Mouse (Mus musculus): ENCODE data around the gene Map4k5. TPM values are rescaled to one million over a fixed set of nuclear protein-coding genes. Genes with fewer than 3 reads are reported as not detected.

The Map4k5 gene
- total and polyA plus RNA-seq, 3 experiments = 7.0 to 8.5 TPM; not detected in 1

DNA sequence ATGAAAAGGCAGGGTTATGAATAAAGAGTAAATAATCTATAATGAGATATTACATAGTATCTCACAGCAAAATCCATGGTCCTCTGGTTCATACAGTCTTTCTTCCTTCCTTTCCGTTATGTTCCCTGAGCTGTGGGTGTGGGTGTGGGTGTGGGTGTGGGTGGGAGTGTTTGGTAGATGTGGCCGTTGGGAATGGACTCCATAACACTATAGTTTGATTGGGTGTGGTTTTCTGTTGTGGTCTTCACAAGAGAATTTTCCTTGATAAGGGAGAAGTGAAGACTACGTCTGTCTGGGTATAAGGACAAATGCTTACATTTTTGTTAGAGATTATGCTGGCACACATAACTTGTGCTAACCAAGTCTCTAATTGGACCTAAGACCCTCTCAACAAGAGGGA is 30.6 kb upstream of the Map4k5 start:
- Histone ChIP-seq H3K4me3 (ENCODE audit: control insufficient read depth in 1 of 2, insufficient read depth in 1 of 2, low read depth in 2 of 2, low read length in 2 of 2) (no peak overlapping the region), H3K4me1 (ENCODE audit: control insufficient read depth in 1 of 2, insufficient read depth in 2 of 2, low read length in 2 of 2) (peaks cover 0 to 5% of the 10 kb centered on the region in 2 experiments; a peak in 3 of 4 replicates), H3K9me3 (replicated peaks; ENCODE audit: insufficient read depth, low read length) (no peaks in the 10 kb centered on the region), H3K36me3 (ENCODE audit: control insufficient read depth in 1 of 2, insufficient read depth in 2 of 2, low read length in 2 of 2) (peaks cover 0 to 7% of the 10 kb centered on the region in 2 experiments; a peak in 2 of 4 replicates), H3K9ac (ENCODE audit: control insufficient read depth, low read depth, low read length, poor library complexity, severe bottlenecking) (no peak overlapping the region; the same call in 1 of the 2 replicates), H3K79me2 (ENCODE audit: control insufficient read depth, insufficient read depth, low read length, poor library complexity) (no peaks in the 10 kb centered on the region), H3K27ac (ENCODE audit: control insufficient read depth, low read depth, low read length) (no peak overlapping the region), H3K27me3 (ENCODE audit: control insufficient read depth in 1 of 2, insufficient read depth in 2 of 2, low read length in 2 of 2) (no peaks in the 10 kb centered on the region)
- no peak for TF ChIP-seq TCF12 (IDR thresholded peaks at IDR 0.05; ENCODE audit: low read depth, low read length)
- TF ChIP-seq BHLHE40 (IDR thresholded peaks at IDR 0.05; ENCODE audit: borderline replicate concordance, low read depth, low read length) = no peak
- TF ChIP-seq ZKSCAN1 (IDR thresholded peaks at IDR 0.05; ENCODE audit: low read depth, low read length) = no peak
- TF ChIP-seq ZMIZ1 (IDR thresholded peaks at IDR 0.05; ENCODE audit: low read depth, low read length) = no peak
- TF ChIP-seq ELF1 (IDR thresholded peaks at IDR 0.05; ENCODE audit: low read depth, low read length) = no peak
- no peak for TF ChIP-seq UBTF (IDR thresholded peaks at IDR 0.05; ENCODE audit: borderline replicate concordance, insufficient read depth, low read depth, low read length)
- no peak for TF ChIP-seq GABPA (IDR thresholded peaks at IDR 0.05; ENCODE audit: low read depth, low read length)
- peak in 1 of 2 experiments; percentile 58; a peak in 2 of 4 replicates for TF ChIP-seq EP300 (IDR thresholded peaks at IDR 0.05; ENCODE audit: low read depth in 1 of 2, low read length in 2 of 2)
- no peak for TF ChIP-seq E2F4 (IDR thresholded peaks at IDR 0.05; ENCODE audit: borderline replicate concordance, low read depth, low read length)
- peak; percentile 24 for DNase-seq (ENCODE audit: low read depth, low spot score)

DNA sequence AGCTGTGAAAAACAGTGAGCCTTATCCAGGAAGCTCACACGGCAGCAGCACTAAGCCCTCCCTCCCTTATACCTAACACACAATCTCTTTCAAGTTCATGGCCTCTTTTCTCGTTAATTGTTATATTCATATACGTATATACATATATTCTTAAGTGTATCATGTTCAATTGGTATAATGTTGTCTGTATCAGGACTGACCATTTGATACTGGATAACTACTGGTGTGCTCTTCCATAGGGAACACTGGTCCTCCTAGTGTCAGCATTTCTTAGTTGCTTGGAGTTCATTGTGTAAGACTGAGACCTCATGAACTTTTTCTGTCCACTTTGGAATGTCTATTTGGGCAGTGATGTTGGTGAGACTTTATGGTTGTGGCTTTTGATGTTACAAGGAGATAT is 30.1 kb upstream of the Map4k5 start:
- no peaks in the 10 kb centered on the region for H3K9me3 ChIP-seq (replicated peaks; ENCODE audit: insufficient read depth, low read length)
- no peak overlapping the region for H3K27ac ChIP-seq (ENCODE audit: control insufficient read depth, low read depth, low read length)
- TF ChIP-seq CHD1 (IDR thresholded peaks at IDR 0.05; ENCODE audit: low read depth, low read length) (no peak), ZKSCAN1 (IDR thresholded peaks at IDR 0.05; ENCODE audit: low read depth, low read length) (no peak), RCOR1 (IDR thresholded peaks at IDR 0.05; ENCODE audit: low read depth, low read length) (no peak), NRF1 (IDR thresholded peaks at IDR 0.05; ENCODE audit: insufficient read depth, low read depth, low read length, poor library complexity, severe bottlenecking) (no peak), ELF1 (IDR thresholded peaks at IDR 0.05; ENCODE audit: low read depth, low read length) (no peak), CHD2 (IDR thresholded peaks at IDR 0.05; ENCODE audit: low read length) (no peak), CTCF (IDR thresholded peaks at IDR 0.05 in 2 of 3, conservative IDR thresholded peaks at IDR 0.05 in 1 of 3; ENCODE audit: control insufficient read depth in 1 of 3, insufficient read depth in 1 of 3, low read depth in 2 of 3, low read length in 3 of 3, poor library complexity in 1 of 3, severe bottlenecking in 1 of 3) (no peak), MAX (IDR thresholded peaks at IDR 0.05; ENCODE audit: low read length) (no peak), GATA1 (IDR thresholded peaks at IDR 0.05; ENCODE audit: low read depth, low read length) (no peak), POLR2A (IDR thresholded peaks at IDR 0.05; ENCODE audit: control insufficient read depth in 1 of 2, insufficient read depth in 1 of 2, low read depth in 1 of 2, low read length in 2 of 2, poor library complexity in 1 of 2) (no peak), TBP (IDR thresholded peaks at IDR 0.05; ENCODE audit: low read depth, low read length) (no peak), EP300 (IDR thresholded peaks at IDR 0.05; ENCODE audit: low read depth in 1 of 2, low read length in 2 of 2) (no peak), NELFE (IDR thresholded peaks at IDR 0.05; ENCODE audit: low read depth, low read length) (no peak), JUND (IDR thresholded peaks at IDR 0.05; ENCODE audit: low read depth, low read length) (no peak), GABPA (IDR thresholded peaks at IDR 0.05; ENCODE audit: low read depth, low read length) (no peak), BHLHE40 (IDR thresholded peaks at IDR 0.05; ENCODE audit: borderline replicate concordance, low read depth, low read length) (no peak)
- H3K4me1 ChIP-seq (ENCODE audit: control insufficient read depth in 1 of 2, insufficient read depth in 2 of 2, low read length in 2 of 2) = peaks cover 0 to 10% of the 10 kb centered on the region in 2 experiments; a peak in 3 of 4 replicates
- H3K4me3 ChIP-seq (ENCODE audit: control insufficient read depth in 1 of 2, insufficient read depth in 1 of 2, low read depth in 2 of 2, low read length in 2 of 2) = no peak overlapping the region
- H3K27me3 ChIP-seq (ENCODE audit: control insufficient read depth in 1 of 2, insufficient read depth in 2 of 2, low read length in 2 of 2) = no peaks in the 10 kb centered on the region
- no peak overlapping the region for H3K9ac ChIP-seq (ENCODE audit: control insufficient read depth, low read depth, low read length, poor library complexity, severe bottlenecking)
- peaks cover 0 to 7% of the 10 kb centered on the region in 2 experiments; a peak in 2 of 4 replicates for H3K36me3 ChIP-seq (ENCODE audit: control insufficient read depth in 1 of 2, insufficient read depth in 2 of 2, low read length in 2 of 2)
- no peak for DNase-seq (ENCODE audit: low read depth, low spot score)
- H3K79me2 ChIP-seq (ENCODE audit: control insufficient read depth, insufficient read depth, low read length, poor library complexity) = no peaks in the 10 kb centered on the region
